Mouse (Mus musculus): ENCODE results near the gene Il1b.

GRCm38 (mm10) chr2:129384272-129384660 lies 13.3 kb upstream of the Il1b start:
- TF ChIP-seq POLR2A (IDR thresholded peaks at IDR 0.05; ENCODE audit: low read depth, low read length), result no peak
- no peak for TF ChIP-seq CTCF (IDR thresholded peaks at IDR 0.05; ENCODE audit: extremely low read depth, insufficient read depth, insufficient read length, insufficient replicate concordance)
